Mouse (Mus musculus) stomach, embryonic 14.5 days (tissue): ENCODE measurements around the gene Yeats4. TPM values are rescaled to one million over a fixed set of nuclear protein-coding genes. Genes with fewer than 3 reads are reported as not detected.
"Not testable (repeated sequence)": the region's sequence is repeated elsewhere in the genome, so short reads cannot be mapped to it uniquely, and the experiment has no call there.

Experiments used
- ATAC-seq: fragments of 200-750 bp; cut with Nextera tagmentation; 2 replicates; pipeline ENCODE4 v1.8.0; 2017; ENCODE audit warnings: low read depth, moderate TSS enrichment; ENCODE audit not compliant: insufficient number of reproducible peaks, insufficient read depth, low FRiP score
- H3K27ac ChIP-seq: fragments of 300-500 bp; sonication (generic); 2 replicates; pipeline ENCODE4 v1.5.1; 2014; ENCODE audit warnings: mild to moderate bottlenecking, low read length, moderate library complexity, mixed read lengths
- H3K27me3 ChIP-seq: fragments of 300-500 bp; sonication (generic); 2 replicates; pipeline ENCODE4 v1.6.1; 2014; ENCODE audit warnings: low read length, control low read depth, mixed read lengths; ENCODE audit not compliant: control insufficient read depth, insufficient read depth
- H3K36me3 ChIP-seq: fragments of 300-500 bp; sonication (generic); 2 replicates; pipeline ENCODE4 v1.6.1; 2014; ENCODE audit warnings: mild to moderate bottlenecking, control low read depth, low read length, moderate library complexity, mixed read lengths; ENCODE audit not compliant: control insufficient read depth, insufficient read depth
- H3K4me1 ChIP-seq: fragments of 300-500 bp; sonication (generic); 2 replicates; pipeline ENCODE4 v1.6.1; 2014; ENCODE audit warnings: low read length, control low read depth, mixed read lengths; ENCODE audit not compliant: control insufficient read depth, insufficient read depth
- H3K4me2 ChIP-seq: fragments of 300-500 bp; sonication (generic); replicated peaks from 2 replicates; pipeline ENCODE4 v1.6.1; 2014; ENCODE audit warnings: low read depth, low read length, control low read depth
- H3K4me3 ChIP-seq: fragments of 300-500 bp; sonication (generic); 2 replicates; pipeline ENCODE4 v1.5.1; 2014; ENCODE audit warnings: low read depth, low read length, control low read depth
- H3K9ac ChIP-seq: fragments of 300-500 bp; sonication (generic); replicated peaks from 2 replicates; pipeline ENCODE4 v1.6.1; 2014; ENCODE audit warnings: low read depth, mild to moderate bottlenecking, control low read depth, low read length, moderate library complexity, mixed read lengths
- H3K9me3 ChIP-seq: fragments of 300-500 bp; sonication (generic); 2 replicates; pipeline ENCODE4 v1.6.1; 2016; ENCODE audit warnings: low read depth, low read length, control low read depth; ENCODE audit not compliant: control insufficient read depth
- WGBS: fragments of 180-500 bp; shearing (Covaris S2); extraction: QIAGEN DNeasy Blood & Tissue Kit; methylation state at CpG from one replicate; pipeline ENCODE4 v1.1.7; 2014; 5-methylcytosine and 5-hydroxymethylcytosine counted together
- polyA plus RNA-seq: library from polyadenylated mRNA; unstranded; fragments of >200 nt; fragmentation: Nextera tagmentation; extraction: Ambion mirVana; gene quantifications from 2 replicates; pipeline ENCODE4 v1.2.1, GENCODE M21; 2014

The Yeats4 gene
- polyA plus RNA-seq, 1 experiment from 2014 or later, result 81.6 TPM

DNA sequence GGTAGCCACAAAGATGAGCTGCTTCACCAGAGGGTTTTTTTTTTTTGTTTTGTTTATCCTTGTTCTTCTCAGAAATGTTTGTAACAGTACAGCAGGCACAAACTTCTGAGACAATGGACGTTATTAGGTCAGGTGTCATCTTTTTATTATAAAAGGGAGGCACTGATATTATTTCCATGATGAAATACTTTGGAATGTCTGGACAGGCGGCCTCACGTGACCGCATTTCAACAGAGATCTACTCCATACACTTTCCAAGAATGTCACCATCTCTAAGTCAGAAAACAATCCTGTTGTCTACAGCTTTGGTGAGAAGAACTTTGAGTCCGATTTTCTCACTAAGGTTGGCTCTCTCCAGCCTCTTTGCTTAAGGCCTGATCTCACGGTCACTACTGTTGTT is 13.3 kb downstream of the Yeats4 start:
- WGBS, result 86% methylated on average over 6 of the region's 6 CpGs
- Histone ChIP-seq H3K4me1 (no peaks in the 10 kb centered on the region), H3K9ac (no peak overlapping the region), H3K27me3 (no peaks in the 10 kb centered on the region), H3K9me3 (no peaks in the 10 kb centered on the region), H3K27ac (no peak overlapping the region), H3K4me3 (no peak overlapping the region), H3K4me2 (no peak overlapping the region), H3K36me3 (peaks cover 18% of the 10 kb centered on the region)
- ATAC-seq, result no peak

DNA sequence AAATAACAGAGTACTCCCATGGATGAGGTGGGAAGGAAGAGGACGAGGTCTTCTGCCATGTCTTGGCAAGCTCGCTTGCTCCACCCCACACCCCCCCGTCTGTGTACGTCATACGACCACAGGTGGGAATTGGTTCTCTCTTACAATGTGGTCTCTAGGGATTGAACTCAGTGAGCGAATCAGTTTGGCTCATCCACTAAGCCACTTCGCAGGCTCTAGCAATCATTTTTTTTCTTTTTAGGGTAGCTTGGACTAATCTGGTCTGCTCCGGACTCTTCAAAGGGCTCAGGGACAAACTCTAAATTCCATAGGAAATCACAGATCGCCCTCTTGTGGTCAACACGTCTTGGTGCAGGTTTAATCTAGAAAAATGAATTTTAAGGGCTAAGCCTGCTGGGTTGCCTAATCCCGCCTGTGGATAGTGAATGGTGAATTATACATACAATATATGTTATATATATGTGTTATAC is 14.8 kb downstream of the Yeats4 start:
- WGBS, result 11% methylated on average over 11 of the region's 11 CpGs
- H3K36me3 ChIP-seq, result peaks cover 3% of the 10 kb centered on the region
- H3K4me3 ChIP-seq, result peak overlapping the region; percentile 16; the same call in 1 of the 2 replicates
- H3K27me3 ChIP-seq, result no peaks in the 10 kb centered on the region
- H3K27ac ChIP-seq, result no peak overlapping the region
- no peaks in the 10 kb centered on the region for H3K4me1 ChIP-seq
- ATAC-seq, result peak; percentile 57; the same call in 1 of the 2 replicates
- H3K9ac ChIP-seq, result no peak overlapping the region
- H3K4me2 ChIP-seq, result peak overlapping the region; percentile 42
- no peaks in the 10 kb centered on the region for H3K9me3 ChIP-seq

- H3K36me3 ChIP-seq, ATAC-seq, H3K9me3 ChIP-seq, H3K27ac ChIP-seq, H3K4me2 ChIP-seq, H3K27me3 ChIP-seq, H3K4me1 ChIP-seq, H3K4me3 ChIP-seq, H3K9ac ChIP-seq: not testable (repeated sequence)
- 98% methylated on average over 5 of the region's 6 CpGs for WGBS
Measured at GRCm38 (mm10) chr10:117208787-117209186, 15.5 kb downstream of the Yeats4 start.

- Histone ChIP-seq H3K9me3 (no peaks in the 10 kb centered on the region), H3K4me1 (peaks cover 5% of the 10 kb centered on the region; the same call in 1 of the 2 replicates), H3K4me2 (no peak overlapping the region), H3K36me3 (no peaks in the 10 kb centered on the region), H3K27ac (no peak overlapping the region), H3K4me3 (no peak overlapping the region), H3K9ac (no peak overlapping the region), H3K27me3 (no peaks in the 10 kb centered on the region)
- ATAC-seq, result no peak
- WGBS, result 86% methylated on average over 15 of the region's 15 CpGs
Measured at GRCm38 (mm10) chr10:117208221-117208620, 16.1 kb downstream of the Yeats4 start.

- H3K9ac ChIP-seq, result no peak overlapping the region
- H3K36me3 ChIP-seq, result no peaks in the 10 kb centered on the region
- ATAC-seq, result no peak
- 89% methylated on average over 3 of the region's 3 CpGs for WGBS
- H3K4me1 ChIP-seq, result peaks cover 10% of the 10 kb centered on the region; the same call in 1 of the 2 replicates
- no peak overlapping the region for H3K4me3 ChIP-seq
- no peaks in the 10 kb centered on the region for H3K9me3 ChIP-seq
- no peak overlapping the region for H3K27ac ChIP-seq
- H3K27me3 ChIP-seq, result no peaks in the 10 kb centered on the region
- no peak overlapping the region for H3K4me2 ChIP-seq
Measured at GRCm38 (mm10) chr10:117206070-117206469, 18.2 kb downstream of the Yeats4 start.

DNA sequence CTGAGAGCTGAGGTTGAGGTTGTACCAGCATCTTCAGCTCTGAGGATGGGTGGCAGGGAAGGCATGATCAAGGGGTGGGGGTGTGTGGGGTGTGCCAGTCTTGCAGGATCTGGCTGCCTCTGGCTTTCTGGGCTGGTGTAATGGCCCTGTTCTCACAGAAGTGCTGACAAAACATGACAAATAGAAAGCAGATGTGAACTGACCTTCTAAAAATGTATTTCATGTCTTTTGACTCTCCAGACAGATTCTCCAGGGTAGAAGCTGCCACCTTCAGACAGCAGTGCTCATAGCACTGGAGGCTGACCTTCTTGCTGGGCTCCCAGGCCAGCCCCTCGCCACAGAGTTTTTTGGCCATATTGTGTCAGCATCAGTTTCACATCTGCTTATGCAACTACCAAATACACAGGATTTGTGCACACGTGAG is 20.7 kb downstream of the Yeats4 start:
- Histone ChIP-seq H3K4me3 (no peak overlapping the region), H3K36me3 (no peaks in the 10 kb centered on the region), H3K4me1 (peaks cover 10% of the 10 kb centered on the region; the same call in 1 of the 2 replicates), H3K27ac (no peak overlapping the region), H3K9me3 (no peaks in the 10 kb centered on the region), H3K4me2 (no peak overlapping the region), H3K9ac (no peak overlapping the region), H3K27me3 (no peaks in the 10 kb centered on the region)
- peak; percentile 46 for ATAC-seq
- WGBS, result 58% methylated on average over 2 of the region's 2 CpGs

DNA sequence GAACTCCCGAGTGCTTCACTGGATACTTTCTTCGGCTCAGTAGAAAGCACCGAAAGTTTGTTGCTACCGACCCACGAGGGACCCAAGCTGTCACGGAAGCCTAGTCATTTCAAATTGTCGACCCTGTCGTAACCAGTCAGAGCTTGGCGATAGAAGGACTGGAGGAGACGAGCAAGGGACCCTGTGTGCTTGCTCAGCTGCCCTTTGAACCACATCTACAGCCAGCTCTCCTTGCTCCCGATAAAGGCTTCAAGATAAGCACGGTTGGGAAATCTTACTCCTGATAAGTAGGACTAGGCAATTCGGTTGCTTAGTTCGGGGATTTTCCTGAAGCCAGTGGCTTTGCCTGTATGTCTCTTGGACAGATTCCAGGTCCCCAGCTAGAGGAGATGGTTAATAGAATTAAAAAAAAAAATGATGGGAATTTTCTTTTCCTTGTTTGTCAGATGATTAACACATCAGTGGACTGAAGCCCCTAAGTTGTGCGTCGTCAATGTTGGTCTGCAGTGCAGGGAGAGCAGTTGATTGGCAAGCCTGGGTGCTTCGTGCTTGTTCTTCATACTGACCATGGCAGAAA is 21.2 kb downstream of the Yeats4 start:
- no peaks in the 10 kb centered on the region for H3K9me3 ChIP-seq
- H3K4me1 ChIP-seq, result peaks cover 10% of the 10 kb centered on the region; the same call in 1 of the 2 replicates
- 51% methylated on average over 17 of the region's 17 CpGs for WGBS
- no peak for ATAC-seq
- no peaks in the 10 kb centered on the region for H3K36me3 ChIP-seq
- no peak overlapping the region for H3K27ac ChIP-seq
- no peak overlapping the region for H3K9ac ChIP-seq
- H3K4me2 ChIP-seq, result no peak overlapping the region
- no peak overlapping the region for H3K4me3 ChIP-seq
- H3K27me3 ChIP-seq, result no peaks in the 10 kb centered on the region

DNA sequence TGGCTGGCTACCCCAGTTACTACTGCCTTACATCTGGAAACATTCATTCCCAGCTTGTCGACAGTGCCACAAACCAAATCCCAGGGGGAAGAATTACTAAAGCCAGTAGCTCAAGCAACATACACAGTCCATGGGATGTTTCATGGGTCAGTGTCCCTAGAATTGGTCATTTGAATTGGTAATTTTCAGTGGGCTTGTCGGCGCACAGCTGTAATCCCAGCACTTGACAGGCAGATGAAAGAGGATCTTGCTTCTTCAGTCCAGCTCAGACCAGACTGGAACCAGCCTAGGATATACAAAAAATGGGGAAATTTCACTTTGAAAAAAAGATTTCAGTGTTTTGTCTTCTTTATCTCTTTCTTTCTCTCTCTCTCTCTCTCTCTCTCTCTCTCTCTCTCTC is 24.6 kb downstream of the Yeats4 start:
- WGBS, result 81% methylated on average over 3 of the region's 3 CpGs
- H3K9me3 ChIP-seq, result no peaks in the 10 kb centered on the region
- no peaks in the 10 kb centered on the region for H3K27me3 ChIP-seq
- H3K9ac ChIP-seq, result no peak overlapping the region
- peaks cover 10% of the 10 kb centered on the region; the same call in 1 of the 2 replicates for H3K4me1 ChIP-seq
- H3K4me3 ChIP-seq, result no peak overlapping the region
- no peaks in the 10 kb centered on the region for H3K36me3 ChIP-seq
- H3K4me2 ChIP-seq, result no peak overlapping the region
- H3K27ac ChIP-seq, result no peak overlapping the region
- no peak for ATAC-seq

DNA sequence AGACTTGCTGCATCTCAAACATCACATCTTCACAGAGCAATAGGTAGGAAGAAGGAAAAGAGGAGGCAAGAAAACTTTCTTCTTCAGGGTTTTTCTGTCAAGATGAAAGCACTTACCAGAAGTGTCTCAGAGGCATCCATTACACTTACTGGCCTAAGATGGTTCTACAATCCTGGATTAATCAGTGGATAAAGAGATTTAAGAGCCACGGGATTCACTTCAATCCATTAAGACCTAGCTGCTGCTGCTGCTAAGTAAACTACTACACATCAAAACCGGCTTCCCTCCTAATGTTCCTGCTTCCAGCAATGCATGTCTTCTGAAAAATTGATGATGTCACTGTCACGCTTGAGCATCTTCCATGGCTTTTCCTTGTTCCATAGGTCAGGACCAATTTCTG is 27.6 kb downstream of the Yeats4 start:
- H3K4me1 ChIP-seq, result no peaks in the 10 kb centered on the region
- no peaks in the 10 kb centered on the region for H3K27me3 ChIP-seq
- H3K27ac ChIP-seq, result no peak overlapping the region
- no peak for ATAC-seq
- H3K36me3 ChIP-seq, result no peaks in the 10 kb centered on the region
- 71% methylated on average over 3 of the region's 3 CpGs for WGBS
- H3K4me3 ChIP-seq, result no peak overlapping the region
- no peak overlapping the region for H3K4me2 ChIP-seq
- H3K9ac ChIP-seq, result no peak overlapping the region
- H3K9me3 ChIP-seq, result no peaks in the 10 kb centered on the region
